Mouse (Mus musculus) hindbrain, postnatal 0 days (tissue): ENCODE data around the gene Rhbg. TPM values are rescaled to one million over a fixed set of nuclear protein-coding genes. Genes with fewer than 3 reads are reported as not detected.
"Not testable (repeated sequence)": the region's sequence is repeated elsewhere in the genome, so short reads cannot be mapped to it uniquely, and the experiment has no call there.

Source experiments
- ATAC-seq: fragments of 200-750 bp; cut with Nextera tagmentation; 2 replicates; pipeline ENCODE4 v1.8.0; 2017; ENCODE audit warnings: mild to moderate bottlenecking, moderate TSS enrichment, moderate library complexity
- DNase-seq: peaks from one replicate; pipeline ENCODE4 v3.0.0-alpha.2; 2015; ENCODE audit warnings: low spot score
- H3K27ac ChIP-seq: fragments of 300-500 bp; sonication (generic); 2 replicates; pipeline ENCODE4 v1.5.1; 2014; ENCODE audit warnings: mild to moderate bottlenecking
- H3K27me3 ChIP-seq: fragments of 300-500 bp; sonication (generic); 2 replicates; pipeline ENCODE4 v1.6.1; 2014; ENCODE audit warnings: low read length, mixed read lengths; ENCODE audit not compliant: insufficient read depth
- H3K36me3 ChIP-seq: fragments of 300-500 bp; sonication (generic); 2 replicates; pipeline ENCODE4 v1.6.1; 2014; ENCODE audit warnings: low read length, mixed read lengths; ENCODE audit not compliant: insufficient read depth
- H3K4me1 ChIP-seq: fragments of 300-500 bp; sonication (generic); 2 replicates; pipeline ENCODE4 v1.6.1; 2014; ENCODE audit warnings: antibody characterized with exemption, low read length, mixed read lengths; ENCODE audit not compliant: insufficient read depth
- H3K4me2 ChIP-seq: fragments of 300-500 bp; sonication (generic); 2 replicates; pipeline ENCODE4 v1.6.1; 2014; ENCODE audit warnings: low read depth, mild to moderate bottlenecking, low read length, moderate library complexity, mixed read lengths
- H3K4me3 ChIP-seq: fragments of 300-500 bp; sonication (generic); 2 replicates; pipeline ENCODE4 v1.5.1; 2014; ENCODE audit warnings: low read length
- H3K9ac ChIP-seq: fragments of 300-500 bp; sonication (generic); replicated peaks from 2 replicates; pipeline ENCODE4 v1.6.1; 2014; ENCODE audit warnings: mild to moderate bottlenecking, low read length, moderate library complexity, mixed read lengths
- H3K9me3 ChIP-seq: fragments of 300-500 bp; sonication (generic); 2 replicates; pipeline ENCODE4 v1.6.1; 2016; ENCODE audit warnings: low read length, mixed read lengths
- CTCF ChIP-seq: IDR thresholded peaks from 2 replicates; pipeline ENCODE4 v1.5.1; 2016; ENCODE audit warnings: antibody characterized with exemption, control low read depth, low read depth
- WGBS: fragments of 180-500 bp; shearing (Covaris S2); extraction: QIAGEN DNeasy Blood & Tissue Kit; methylation state at CpG from one replicate; pipeline ENCODE4 v1.1.7; 2014; 5-methylcytosine and 5-hydroxymethylcytosine counted together
- polyA plus RNA-seq: library from polyadenylated mRNA; unstranded; fragments of >200 nt; fragmentation: Nextera tagmentation; extraction: Ambion mirVana; gene quantifications from 2 replicates; pipeline ENCODE4 v1.2.1, GENCODE M21; 2015
- total RNA-seq: library from RNA; depleted of rRNA; stranded (reverse); fragments of >200 nt; gene quantifications from 2 replicates; pipeline ENCODE4 v1.2.3, GENCODE M21; 2014; rRNA removed

Gene Rhbg
- total RNA-seq (0.94 and 1.0 TPM in 2 replicates), polyA plus RNA-seq (0.37 and 0.43 TPM in 2 replicates)

DNA sequence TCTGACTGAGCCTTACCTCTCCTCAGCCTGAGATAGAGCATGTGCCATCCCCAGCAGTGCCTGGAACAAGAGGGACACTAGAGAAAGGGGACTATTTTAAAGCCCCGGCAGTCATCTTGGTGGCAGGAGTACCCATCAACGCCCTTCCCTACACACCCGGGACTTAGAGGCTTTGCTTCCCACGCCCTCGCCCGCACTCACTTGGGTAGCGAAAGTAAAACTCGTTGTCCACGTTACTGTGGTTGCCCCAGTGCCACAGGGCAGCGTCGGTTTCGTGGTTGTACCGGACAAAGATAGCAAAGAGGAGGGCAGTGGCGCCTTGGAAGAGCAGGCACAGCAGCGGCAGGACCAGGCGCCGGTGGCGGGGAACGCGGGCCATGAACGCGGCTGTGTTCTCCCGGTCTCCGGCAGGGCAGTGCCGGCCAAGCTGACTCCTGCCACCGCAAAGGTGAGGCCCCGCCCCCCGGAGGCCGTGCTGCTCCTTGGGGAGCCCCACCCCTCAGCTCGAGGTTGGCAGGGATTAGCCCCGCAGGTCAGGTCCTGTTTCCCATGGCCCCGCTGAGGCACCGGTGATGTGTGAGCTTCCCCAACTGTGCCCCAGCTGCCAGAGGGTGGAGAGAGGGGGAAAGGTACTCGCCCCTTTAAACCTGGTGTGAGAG, at the start of gene Rhbg:
Rhbg (minus strand) TSS at position 442 of the 659 bp plus-strand sequence.
- Histone ChIP-seq H3K4me3 (peak within 1 kb of the TSS; percentile 36), H3K27ac (no peak within 1 kb of the TSS), H3K9me3 (no peaks in the 10 kb centered on the region), H3K9ac (peak within 1 kb of the TSS; percentile 47), H3K4me1 (peaks cover 8% of the 10 kb centered on the region; the same call in 1 of the 2 replicates), H3K4me2 (peak within 1 kb of the TSS; percentile 67), H3K27me3 (no peaks in the 10 kb centered on the region; the same call in 1 of the 2 replicates), H3K36me3 (no peaks in the 10 kb centered on the region)
- TF ChIP-seq CTCF, result no peak
- ATAC-seq (no peak), DNase-seq (peak; percentile 18)
- 2% methylated on average over 34 of the region's 34 CpGs for WGBS

DNA sequence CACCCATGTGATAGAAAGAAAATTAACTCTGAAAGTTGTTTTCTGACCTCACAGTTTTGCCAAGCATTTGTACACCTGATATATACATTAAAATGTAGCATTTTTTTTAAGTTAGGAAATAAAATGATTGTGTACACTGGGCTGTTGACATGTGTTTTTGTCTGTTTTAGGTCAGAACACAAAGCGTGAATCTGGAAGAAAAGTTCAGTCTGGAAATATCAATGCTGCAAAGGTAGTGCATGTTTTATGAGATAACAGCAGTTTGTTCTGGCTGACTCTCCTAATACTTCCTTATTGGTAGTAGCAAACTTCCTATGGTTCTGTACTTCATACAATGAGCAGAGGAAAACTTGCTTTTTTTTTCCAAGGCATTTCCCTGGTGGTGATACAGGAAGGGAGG, 44.7 kb upstream of the Rhbg start:
- Histone ChIP-seq H3K27ac (no peak overlapping the region), H3K4me2 (no peak overlapping the region), H3K36me3 (peaks cover 31% of the 10 kb centered on the region), H3K9me3 (no peaks in the 10 kb centered on the region), H3K9ac (no peak overlapping the region), H3K4me1 (peaks cover 7% of the 10 kb centered on the region), H3K4me3 (no peak overlapping the region), H3K27me3 (no peaks in the 10 kb centered on the region)
- DNase-seq (no peak), ATAC-seq (no peak)
- 90% methylated on average over 1 of the region's 1 CpGs for WGBS
- TF ChIP-seq CTCF, result no peak

DNA sequence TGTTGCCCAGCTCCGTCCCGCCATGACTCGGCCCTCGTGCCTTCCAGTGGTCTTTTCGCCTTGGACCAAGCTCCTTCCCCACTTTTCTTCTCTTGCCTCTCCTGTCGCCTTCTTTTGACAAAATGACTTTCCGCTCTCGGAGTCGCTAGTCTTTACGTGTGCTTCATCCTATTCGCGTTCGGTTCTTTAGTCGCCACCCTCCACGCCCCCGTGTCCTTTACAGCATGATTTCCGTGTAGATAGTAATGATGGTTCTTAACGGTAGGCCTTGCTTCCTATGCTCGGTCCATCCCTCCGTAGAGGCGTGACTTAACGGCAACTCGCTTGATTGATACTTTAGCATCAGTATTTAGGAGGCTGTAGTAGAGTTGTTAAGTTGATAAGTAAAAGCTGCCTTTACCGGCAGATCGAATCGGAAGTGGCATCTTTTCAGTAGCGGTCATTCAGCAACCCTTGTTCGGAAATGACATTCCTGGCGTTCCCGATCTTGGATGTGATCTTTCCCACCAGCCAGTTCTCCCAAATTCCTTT, 42.9 kb upstream of the Rhbg start:
- H3K4me2 ChIP-seq, result peak overlapping the region; percentile 86
- peaks cover 7% of the 10 kb centered on the region for H3K4me1 ChIP-seq
- peak overlapping the region; percentile 85 for H3K4me3 ChIP-seq
- under 1% methylated on average over 30 of the region's 30 CpGs for WGBS
- ATAC-seq, result no peak
- no peaks in the 10 kb centered on the region for H3K27me3 ChIP-seq
- H3K9me3 ChIP-seq, result no peaks in the 10 kb centered on the region
- H3K9ac ChIP-seq, result peak overlapping the region; percentile 84
- TF ChIP-seq CTCF, result no peak
- H3K27ac ChIP-seq, result peak overlapping the region; percentile 87
- H3K36me3 ChIP-seq, result peaks cover 15% of the 10 kb centered on the region
- DNase-seq, result peak; percentile 29

DNA sequence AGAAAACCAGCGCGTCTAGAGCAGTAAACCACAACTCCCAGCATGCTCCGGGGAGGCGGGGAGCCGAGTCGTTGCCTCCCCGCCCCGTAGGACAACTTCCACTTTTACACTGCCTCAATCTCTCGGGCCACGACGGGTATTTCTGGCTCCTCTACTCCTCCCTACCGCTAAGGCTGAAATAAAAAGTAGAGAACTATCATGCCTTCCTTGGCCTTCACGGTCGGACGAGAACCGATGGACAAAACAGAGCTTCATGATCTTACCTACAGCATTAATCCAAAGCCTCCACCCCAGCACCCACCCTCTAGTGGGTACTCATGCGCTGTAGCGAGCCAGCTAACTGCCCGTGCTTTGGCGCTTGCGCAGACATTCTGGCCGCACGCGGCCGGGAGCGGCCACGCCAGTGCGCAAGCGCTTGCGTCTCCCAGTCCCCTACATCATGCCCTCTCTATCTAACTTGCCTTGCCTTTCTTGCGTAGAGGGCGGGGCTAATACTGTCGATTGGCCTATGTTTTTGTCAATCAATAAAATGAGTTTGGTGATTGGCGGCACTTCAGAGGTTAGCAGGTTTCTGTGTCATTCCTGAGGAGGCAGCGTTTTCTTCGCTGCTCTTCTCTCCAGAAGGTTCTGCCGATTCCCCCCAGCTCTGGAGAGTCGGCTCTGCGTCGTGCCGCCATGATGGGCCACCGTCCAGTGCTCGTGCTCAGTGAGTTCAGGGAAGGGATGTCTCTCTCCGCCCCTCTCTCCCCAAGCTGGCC, 42.2 kb upstream of the Rhbg start, which contains the start of the genes Tsacc and Cct3:
Tsacc (minus strand) TSS at position 439 of the 758 bp plus-strand sequence.
Cct3 (plus strand) TSS at position 556 of the 758 bp plus-strand sequence.
- WGBS, result under 1% methylated on average over 44 of the region's 44 CpGs

DNA sequence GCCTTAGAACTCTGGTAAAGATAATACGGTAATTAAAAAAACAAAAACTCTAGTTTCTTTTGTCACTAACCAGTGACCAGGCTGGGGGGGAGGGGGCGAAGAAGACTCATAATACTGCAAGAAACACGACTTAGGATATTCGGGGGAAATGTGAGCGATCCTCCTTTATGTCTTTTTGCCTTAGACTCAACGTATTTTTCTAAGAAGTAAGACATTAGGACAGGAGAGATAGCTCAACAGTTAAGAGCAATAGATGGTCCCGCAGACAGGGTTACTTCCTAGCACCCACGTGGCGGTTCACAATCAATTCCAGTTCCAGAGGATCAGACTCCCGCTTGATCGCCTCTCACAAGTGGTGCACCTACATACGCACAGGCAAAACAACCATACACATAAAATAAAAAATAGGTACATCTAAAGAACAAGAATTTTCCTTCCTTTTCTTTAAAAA, 41.6 kb upstream of the Rhbg start:
- ATAC-seq, result no peak
- H3K4me2 ChIP-seq, result peak overlapping the region; percentile 70
- WGBS, result under 1% methylated on average over 12 of the region's 12 CpGs
- H3K27me3 ChIP-seq, result no peaks in the 10 kb centered on the region
- DNase-seq, result no peak
- H3K9ac ChIP-seq, result peak overlapping the region; percentile 50
- H3K4me1 ChIP-seq, result peaks cover 7% of the 10 kb centered on the region
- no peaks in the 10 kb centered on the region for H3K9me3 ChIP-seq
- H3K36me3 ChIP-seq, result peaks cover 8% of the 10 kb centered on the region
- TF ChIP-seq CTCF, result no peak
- H3K27ac ChIP-seq, result peak overlapping the region; percentile 87
- peak overlapping the region; percentile 85 for H3K4me3 ChIP-seq

More for the DNA sequence above, 42.2 kb upstream of the Rhbg start, which contains the start of the genes Tsacc and Cct3:
- TF ChIP-seq CTCF, result peak; percentile 55
- ATAC-seq (peak; percentile 99), DNase-seq (peak; percentile 99)
- H3K36me3 ChIP-seq, result peaks cover 12% of the 10 kb centered on the region
- H3K27ac ChIP-seq, result peak within 1 kb of the TSS; percentile 87
- H3K9ac ChIP-seq, result peak within 1 kb of the TSS; percentile 84
- peak within 1 kb of the TSS; percentile 85 for H3K4me3 ChIP-seq
- peak within 1 kb of the TSS; percentile 86 for H3K4me2 ChIP-seq
- no peaks in the 10 kb centered on the region for H3K9me3 ChIP-seq
- H3K4me1 ChIP-seq, result peaks cover 7% of the 10 kb centered on the region
- no peaks in the 10 kb centered on the region for H3K27me3 ChIP-seq

DNA sequence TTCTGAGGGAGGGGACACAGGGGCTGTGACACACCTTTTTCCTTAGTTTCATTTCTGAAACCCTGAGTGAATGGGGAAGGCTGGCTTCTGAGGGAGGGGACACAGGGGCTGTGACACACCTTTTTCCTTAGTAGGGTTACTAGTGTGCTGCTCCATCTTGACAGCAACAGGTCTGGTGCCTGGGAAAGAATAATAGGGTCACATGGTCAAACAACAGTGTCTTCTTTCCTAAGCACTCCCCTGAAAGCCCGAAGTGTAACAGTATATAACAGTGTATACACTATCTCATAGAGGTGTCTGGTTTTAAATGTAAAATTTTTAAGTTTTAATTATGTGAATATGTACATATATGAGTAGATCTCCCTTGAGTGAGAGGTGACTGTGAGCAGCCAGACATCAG, 40.8 kb upstream of the Rhbg start:
- Histone ChIP-seq H3K4me2 (0 out of 2 replicates have a peak overlapping the region, but pooled peaks have one; percentile 70), H3K9ac (0 out of 2 replicates have a peak overlapping the region, but pooled peaks have one; percentile 50)
- not testable (repeated sequence) for H3K27me3 ChIP-seq, H3K36me3 ChIP-seq, DNase-seq, H3K4me1 ChIP-seq, ATAC-seq, H3K4me3 ChIP-seq, H3K27ac ChIP-seq, H3K9me3 ChIP-seq
- WGBS, result 78% methylated on average over 1 of the region's 1 CpGs
